Mouse (Mus musculus): ENCODE results near the gene E2f6.
A peak's percentile ranks its signal among the peaks of the same experiment; 100 is the strongest.

E2f6 gene

GRCm38 (mm10) chr12:16800259-16800958, 10.4 kb upstream of the E2f6 start, which contains the start of gene Greb1:
TSS of gene Greb1 (minus strand) at chr12:16800886.
- DNase-seq (ENCODE audit: low spot score), result no peak

GRCm38 (mm10) chr12:16800959-16801315, 9.8 kb upstream of the E2f6 start:
- no peak for DNase-seq (ENCODE audit: low spot score)

GRCm38 (mm10) chr12:16803237-16803955, 7.4 kb upstream of the E2f6 start:
- DNase-seq (ENCODE audit: low spot score), result no peak

GRCm38 (mm10) chr12:16803956-16804430, 6.8 kb upstream of the E2f6 start:
- no peak for DNase-seq (ENCODE audit: low spot score)

GRCm38 (mm10) chr12:16805511-16805910, 5.3 kb upstream of the E2f6 start:
- DNase-seq (ENCODE audit: low spot score), result peak; percentile 85

- peak; percentile 35 for DNase-seq (ENCODE audit: low spot score)
Measured at GRCm38 (mm10) chr12:16808045-16808444, 2.7 kb upstream of the E2f6 start.

DNA sequence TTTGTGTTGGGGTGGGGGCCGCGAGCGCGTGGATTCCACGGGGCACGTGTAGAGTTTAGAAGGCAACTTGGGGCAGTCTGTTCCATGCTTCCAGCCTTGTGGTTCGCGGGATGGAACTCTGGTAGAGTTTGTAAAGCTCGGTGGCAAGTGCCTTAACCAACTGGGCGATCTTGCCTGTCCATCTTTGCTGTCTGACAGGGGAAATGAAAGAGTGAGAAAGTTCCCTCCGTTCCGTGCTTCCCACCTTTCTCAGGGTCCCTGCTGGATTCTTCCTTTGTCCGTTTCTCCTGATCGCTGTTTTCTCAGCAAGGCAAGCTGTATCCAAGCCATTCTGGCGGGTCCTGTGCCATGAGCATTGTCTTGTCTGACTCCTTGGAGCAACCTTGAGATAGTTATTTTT, 714 bp downstream of the E2f6 start:
- DNase-seq (ENCODE audit: low spot score), result no peak

DNA sequence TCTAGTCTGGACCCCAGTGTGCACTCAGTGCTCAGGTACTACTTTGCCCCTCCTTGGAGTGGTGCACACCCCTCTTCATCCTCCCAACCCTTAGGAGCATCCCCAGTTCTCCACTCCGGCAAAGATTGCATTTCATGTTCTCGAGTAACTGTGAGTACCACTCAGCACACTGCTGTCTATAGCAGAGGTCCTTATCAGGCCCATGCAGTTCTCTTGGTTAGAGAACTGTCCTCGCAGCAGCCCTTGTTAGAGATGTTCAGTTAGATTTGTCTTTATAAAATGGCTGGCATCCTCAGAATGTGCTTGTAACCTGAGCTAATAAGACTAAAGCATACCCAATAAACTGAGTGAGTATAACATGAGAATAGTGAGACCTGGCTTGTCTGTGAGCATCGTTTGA, 6.4 kb downstream of the E2f6 start:
- DNase-seq (ENCODE audit: low spot score), result no peak

DNA sequence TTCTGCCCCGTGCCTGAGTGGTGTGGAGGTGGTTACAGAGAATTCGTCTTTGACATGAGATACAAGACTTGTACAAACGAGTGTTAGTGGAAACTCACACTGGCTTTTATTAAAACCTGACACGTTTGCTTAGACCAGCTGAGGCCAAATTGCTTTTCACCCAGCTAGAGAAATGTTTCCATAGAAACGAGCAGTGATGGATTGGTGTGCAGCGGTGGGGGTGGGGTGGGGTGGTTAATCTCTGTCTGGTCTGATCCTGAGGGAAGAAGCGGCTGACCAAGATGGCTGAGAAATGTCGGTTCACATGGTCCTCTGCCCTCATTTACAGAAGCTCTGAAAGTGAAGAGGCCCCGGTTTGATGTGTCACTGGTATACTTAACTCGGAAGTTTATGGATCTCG, 7.8 kb downstream of the E2f6 start:
- DNase-seq (ENCODE audit: low spot score), result no peak

- DNase-seq (ENCODE audit: low spot score), result no peak
Measured at GRCm38 (mm10) chr12:16820761-16821160, 10.0 kb downstream of the E2f6 start.

GRCm38 (mm10) chr12:16822181-16822734, 11.5 kb downstream of the E2f6 start:
- DNase-seq (ENCODE audit: low spot score), result no peak

GRCm38 (mm10) chr12:16823701-16824100, 12.9 kb downstream of the E2f6 start:
- DNase-seq (ENCODE audit: low spot score), result no peak

DNA sequence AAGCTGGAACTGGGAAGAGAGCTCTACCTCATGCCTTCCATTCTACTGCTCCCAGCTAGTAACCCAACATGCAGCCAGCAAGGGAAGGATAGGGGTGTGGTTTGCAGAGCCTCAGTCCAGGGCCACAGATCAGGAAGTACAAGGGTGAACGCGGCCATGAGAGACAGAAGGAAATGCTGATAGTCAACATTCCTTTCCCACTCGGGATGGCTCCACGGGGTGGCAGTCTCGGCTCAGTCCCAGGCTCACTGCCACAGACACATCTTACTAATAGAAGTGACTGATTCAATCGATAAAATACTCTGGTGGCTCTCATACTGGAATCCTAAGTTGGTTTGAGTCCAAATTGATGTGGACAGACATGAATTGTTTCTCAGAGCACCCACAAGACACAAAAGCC, 17.7 kb downstream of the E2f6 start:
- DNase-seq (ENCODE audit: low spot score), result peak; percentile 66

DNA sequence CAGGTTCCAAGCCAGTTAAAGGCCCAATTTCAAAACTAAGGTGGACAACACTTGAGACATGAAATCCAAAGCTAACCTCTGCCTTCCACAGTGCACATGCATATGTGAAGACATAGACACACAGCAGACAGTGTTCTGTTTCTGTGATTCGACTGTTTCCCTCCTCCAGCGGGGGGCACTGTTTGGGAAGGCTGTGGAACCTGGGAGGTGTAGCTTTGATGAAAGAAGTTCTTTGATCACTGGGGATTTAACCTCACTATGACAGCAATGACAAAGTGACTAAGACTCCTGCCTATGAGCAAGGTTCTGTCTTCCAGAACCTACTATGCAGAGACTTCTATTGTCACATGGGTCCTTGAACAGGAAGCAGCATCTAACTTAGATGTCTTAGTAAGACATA, 19.0 kb downstream of the E2f6 start:
- DNase-seq (ENCODE audit: low spot score), result no peak

GRCm38 (mm10) chr12:16831071-16831470, 20.3 kb downstream of the E2f6 start:
- no peak for DNase-seq (ENCODE audit: low spot score)

- no peak for DNase-seq (ENCODE audit: low spot score)
Measured at GRCm38 (mm10) chr12:16834701-16835100, 23.9 kb downstream of the E2f6 start.

DNA sequence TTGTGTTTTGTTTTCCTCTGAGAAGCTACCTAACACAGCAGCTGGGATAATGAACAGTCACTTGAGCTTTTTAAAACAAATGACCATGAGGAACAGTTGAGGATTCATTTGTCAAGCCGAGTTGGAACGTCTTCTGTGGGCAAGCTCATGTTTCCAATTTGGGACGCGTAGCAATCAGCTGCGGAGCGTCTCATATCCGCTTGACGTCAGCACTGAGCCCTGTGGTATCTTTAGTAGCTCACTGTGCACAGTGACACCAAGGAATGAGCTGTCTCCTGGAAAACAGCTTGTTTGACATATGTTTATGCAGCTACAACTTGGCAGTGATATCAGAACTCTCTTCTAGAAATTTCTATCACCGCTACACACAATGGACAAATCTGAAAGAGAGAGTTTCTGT, 25.4 kb downstream of the E2f6 start:
- DNase-seq (ENCODE audit: low spot score), result no peak

DNA sequence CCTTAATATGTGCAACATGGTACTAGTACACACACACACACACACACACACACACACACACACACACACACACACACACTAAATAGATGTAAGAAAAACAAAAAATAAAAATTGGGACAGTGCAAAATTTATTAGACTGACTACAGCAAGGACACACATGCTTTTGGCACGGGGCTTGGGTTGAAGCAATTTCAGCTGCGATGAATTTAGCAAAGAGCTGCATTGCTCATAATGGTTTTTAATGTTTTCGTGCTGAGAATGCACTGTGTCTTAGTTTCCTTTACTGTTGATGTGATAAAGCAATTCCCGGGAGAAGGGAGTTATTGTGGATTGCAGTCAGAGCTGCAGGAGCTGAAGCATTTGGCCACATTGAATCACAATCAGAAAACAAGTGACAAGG, 27.0 kb downstream of the E2f6 start:
- DNase-seq (ENCODE audit: low spot score), result no peak

DNA sequence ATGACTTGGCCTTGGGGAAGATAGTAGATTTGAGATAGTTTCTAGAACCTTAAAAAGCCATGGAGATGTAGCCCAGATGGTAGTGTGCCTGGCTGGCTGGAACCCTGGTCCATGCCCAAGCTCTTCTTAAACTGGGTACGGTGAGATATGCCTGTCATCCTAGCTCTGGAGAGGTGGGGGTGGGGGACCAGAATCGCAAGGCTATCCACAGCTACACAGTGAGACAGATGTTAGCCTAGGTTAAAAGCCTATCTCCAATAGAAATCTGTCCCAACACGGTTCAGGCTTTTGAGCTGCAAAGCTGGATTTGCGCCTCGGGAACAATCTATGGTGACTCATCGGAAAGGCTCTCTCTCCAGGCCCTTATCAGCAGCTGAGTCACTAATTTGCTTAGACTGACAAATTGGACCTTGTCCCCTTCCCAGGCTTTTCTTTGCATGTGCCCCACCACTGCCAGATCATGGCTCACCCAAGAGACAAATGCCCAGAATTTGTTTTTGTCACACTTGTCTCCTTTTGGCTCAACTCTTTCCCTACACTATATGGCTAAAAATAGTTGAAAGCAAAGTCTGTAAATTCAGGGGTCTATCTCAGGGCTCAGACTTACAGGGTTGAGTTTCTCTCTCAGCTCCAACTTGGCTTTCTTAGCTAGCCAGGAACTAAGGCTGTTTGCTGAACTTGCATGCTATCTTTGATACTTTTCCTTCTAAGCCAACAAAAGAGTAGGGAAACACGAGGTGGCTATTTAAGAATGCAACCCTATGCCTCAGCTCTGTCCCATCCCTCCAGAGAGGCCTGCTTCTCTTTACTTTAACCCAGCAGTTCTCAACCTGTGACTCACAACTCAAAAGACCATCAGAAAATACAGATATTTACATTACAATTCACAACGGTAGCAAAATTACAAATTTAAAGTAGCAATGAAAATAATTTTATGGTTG, 30.3 kb downstream of the E2f6 start:
- DNase-seq (ENCODE audit: low spot score), result peak; percentile 71

- DNase-seq (ENCODE audit: low spot score), result peak; percentile 32
Measured at GRCm38 (mm10) chr12:16844623-16845592, 34.1 kb downstream of the E2f6 start.

DNA sequence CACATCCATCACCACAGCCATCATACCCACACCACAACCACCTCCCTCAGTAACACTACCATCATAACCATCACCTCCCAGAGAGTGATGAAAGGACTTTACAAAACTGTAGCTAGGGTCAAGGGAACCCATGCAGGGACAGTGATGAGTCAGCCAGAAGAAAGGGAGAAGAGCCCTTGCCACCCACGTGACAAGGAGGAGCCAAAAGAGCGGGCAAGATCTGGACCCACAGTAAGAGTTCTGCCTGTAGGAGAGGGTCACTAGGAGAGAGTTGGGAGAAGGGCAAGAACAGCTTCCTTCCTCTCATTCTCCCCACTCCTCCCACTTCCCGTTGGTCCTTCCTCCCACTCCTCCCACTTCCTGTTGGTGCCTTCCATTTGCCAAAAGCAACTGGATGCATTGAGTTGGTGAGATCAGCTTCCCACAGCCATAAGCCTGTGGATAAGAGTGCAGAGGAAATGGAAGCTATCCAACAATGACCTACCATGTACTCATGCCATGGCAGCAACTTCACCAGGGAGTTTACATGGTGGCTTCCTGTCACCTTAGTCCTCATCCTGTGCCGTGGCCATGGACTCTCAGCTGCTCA, 36.5 kb downstream of the E2f6 start:
- DNase-seq (ENCODE audit: low spot score), result no peak

All from urinary bladder, postnatal 14 days (tissue).